Mouse (Mus musculus): ENCODE measurements around the gene Cntnap5a.

Cntnap5a gene

GRCm38 (mm10) chr1:116370817-116371216 is 686.3 kb downstream of the Cntnap5a start:
- no peak for DNase-seq

GRCm38 (mm10) chr1:116373551-116373950 is 689.0 kb downstream of the Cntnap5a start:
- DNase-seq: no peak

GRCm38 (mm10) chr1:116392390-116392789 is 707.8 kb downstream of the Cntnap5a start:
- no peak for DNase-seq

- no peak for DNase-seq
Measured at GRCm38 (mm10) chr1:116401996-116402656, 717.6 kb downstream of the Cntnap5a start.

- no peak for DNase-seq
Measured at GRCm38 (mm10) chr1:116409836-116410235, 725.3 kb downstream of the Cntnap5a start.

- no peak for DNase-seq
Measured at GRCm38 (mm10) chr1:116428396-116428795, 743.8 kb downstream of the Cntnap5a start.

- DNase-seq: no peak
Measured at GRCm38 (mm10) chr1:116455115-116455717, 770.7 kb downstream of the Cntnap5a start.

- DNase-seq: no peak
Measured at GRCm38 (mm10) chr1:116477703-116478102, 793.1 kb downstream of the Cntnap5a start.

GRCm38 (mm10) chr1:116488780-116489569 is 804.4 kb downstream of the Cntnap5a start:
- no peak for DNase-seq

- DNase-seq: peak in 1 of 2 experiments; percentile 18
Measured at GRCm38 (mm10) chr1:116577969-116578666, 893.6 kb downstream of the Cntnap5a start.

GRCm38 (mm10) chr1:116616272-116616671 is 931.7 kb downstream of the Cntnap5a start:
- DNase-seq: no peak
